Mouse (Mus musculus): ENCODE results near the gene Mtrr. TPM values are rescaled to one million over a fixed set of nuclear protein-coding genes. Genes with fewer than 3 reads are reported as not detected.

Mtrr gene
- polyA plus RNA-seq, 1 experiment = 7.8 TPM

GRCm38 (mm10) chr13:68597199-68597598 lies 15.2 kb upstream of the Mtrr start, which contains the start of gene 1700001L19Rik:
Gene 1700001L19Rik, plus strand, starts transcription at chr13:68597421.
- Histone ChIP-seq H3K4me1 (ENCODE audit: control insufficient read depth, insufficient read depth, low read length) (peaks cover 2% of the 10 kb centered on the region; the same call in 1 of the 2 replicates), H3K4me3 (replicated peaks; ENCODE audit: extremely low read depth, low read depth, low read length) (no peak within 1 kb of the TSS)
- no peak for TF ChIP-seq CTCF (IDR thresholded peaks at IDR 0.05; ENCODE audit: insufficient read depth, low read length)
- no peak for DNase-seq
- 16% methylated on average over 10 of the region's 10 CpGs for WGBS

DNA sequence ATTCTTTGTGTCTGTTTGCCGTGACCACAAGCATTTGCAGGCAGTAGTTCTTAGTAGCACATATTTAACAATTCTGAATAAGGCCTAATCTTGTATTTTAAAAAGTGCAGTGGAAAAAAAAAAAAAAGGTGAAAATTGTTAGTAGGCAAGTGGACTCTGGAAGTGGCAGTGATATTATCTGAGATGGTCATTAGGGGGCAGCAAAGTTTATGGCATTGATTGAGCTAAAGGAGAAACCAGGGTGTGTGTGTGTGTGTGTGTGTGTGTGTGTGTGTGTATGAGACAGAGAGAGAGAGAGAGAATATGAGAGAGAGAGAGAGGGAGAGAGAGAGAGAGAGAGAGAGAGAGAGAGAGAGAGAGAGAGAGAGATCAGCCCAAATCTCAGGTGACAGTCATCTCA lies 11.8 kb upstream of the Mtrr start:
- Histone ChIP-seq H3K4me3 (replicated peaks; ENCODE audit: extremely low read depth, low read depth, low read length) (no peak overlapping the region), H3K4me1 (ENCODE audit: control insufficient read depth, insufficient read depth, low read length) (peaks cover 2% of the 10 kb centered on the region; the same call in 1 of the 2 replicates)
- TF ChIP-seq POLR2A (IDR thresholded peaks at IDR 0.05; ENCODE audit: borderline replicate concordance, extremely low read depth, low read depth, low read length) (no peak), CTCF (IDR thresholded peaks at IDR 0.05; ENCODE audit: insufficient read depth, low read length) (no peak)
- DNase-seq = no peak
- WGBS = 75% methylated on average over 1 of the region's 1 CpGs

GRCm38 (mm10) chr13:68588352-68588751 lies 6.4 kb upstream of the Mtrr start:
- no peak for TF ChIP-seq CTCF (IDR thresholded peaks at IDR 0.05; ENCODE audit: insufficient read depth, low read length)
- TF ChIP-seq POLR2A (IDR thresholded peaks at IDR 0.05; ENCODE audit: borderline replicate concordance, extremely low read depth, low read depth, low read length) = no peak
- Histone ChIP-seq H3K4me1 (ENCODE audit: control insufficient read depth, insufficient read depth, low read length) (no peaks in the 10 kb centered on the region), H3K4me3 (replicated peaks; ENCODE audit: extremely low read depth, low read depth, low read length) (no peak overlapping the region)
- no peak for DNase-seq

DNA sequence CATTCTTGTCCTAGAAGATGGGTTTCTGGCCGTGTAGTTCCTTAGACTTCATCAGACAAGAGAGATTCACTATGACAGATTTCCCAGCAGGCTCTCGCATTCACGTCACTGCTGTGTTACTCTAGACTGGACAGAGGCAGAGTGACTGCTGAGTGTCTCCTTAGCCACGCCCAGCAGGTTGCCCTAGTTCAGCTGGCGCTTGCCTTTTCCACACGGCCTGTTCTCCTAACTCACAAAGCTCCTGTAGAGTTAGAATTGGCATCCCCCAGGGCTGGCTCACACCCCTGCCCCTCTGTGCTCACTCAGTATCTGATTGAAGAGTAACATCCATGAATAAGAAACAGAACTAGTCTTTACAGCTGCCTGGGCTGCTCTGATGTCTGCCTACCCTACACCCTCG lies 3.5 kb upstream of the Mtrr start:
- 83% methylated on average over 7 of the region's 7 CpGs for WGBS
- TF ChIP-seq CTCF (IDR thresholded peaks at IDR 0.05; ENCODE audit: insufficient read depth, low read length) (no peak), POLR2A (IDR thresholded peaks at IDR 0.05; ENCODE audit: borderline replicate concordance, extremely low read depth, low read depth, low read length) (no peak)
- DNase-seq = no peak
- H3K4me1 ChIP-seq (ENCODE audit: control insufficient read depth, insufficient read depth, low read length) = no peaks in the 10 kb centered on the region
- no peak overlapping the region for H3K4me3 ChIP-seq (replicated peaks; ENCODE audit: extremely low read depth, low read depth, low read length)

- TF ChIP-seq POLR2A (IDR thresholded peaks at IDR 0.05; ENCODE audit: borderline replicate concordance, extremely low read depth, low read depth, low read length) (no peak), CTCF (IDR thresholded peaks at IDR 0.05; ENCODE audit: insufficient read depth, low read length) (no peak)
- Histone ChIP-seq H3K4me3 (replicated peaks; ENCODE audit: extremely low read depth, low read depth, low read length) (no peak overlapping the region), H3K4me1 (ENCODE audit: control insufficient read depth, insufficient read depth, low read length) (no peaks in the 10 kb centered on the region)
- WGBS = 88% methylated on average over 11 of the region's 11 CpGs
- DNase-seq = no peak
Observed at GRCm38 (mm10) chr13:68583961-68584360, 2.0 kb upstream of the Mtrr start.

DNA sequence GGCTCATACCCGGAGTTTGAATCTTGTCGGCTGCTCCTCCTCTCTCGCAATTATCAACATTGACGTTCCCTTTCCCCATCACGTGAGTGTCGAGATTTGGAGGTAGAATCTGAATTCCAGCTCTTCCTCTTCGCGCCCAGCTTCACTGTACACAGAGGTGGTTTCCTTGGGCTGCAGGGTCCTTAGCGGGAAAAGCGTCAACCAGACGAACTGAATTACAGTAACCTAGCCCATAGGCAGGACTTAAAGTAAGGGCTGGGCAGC lies 500 bp upstream of the Mtrr start:
- TF ChIP-seq POLR2A (IDR thresholded peaks at IDR 0.05; ENCODE audit: borderline replicate concordance, extremely low read depth, low read depth, low read length) (no peak), CTCF (IDR thresholded peaks at IDR 0.05; ENCODE audit: insufficient read depth, low read length) (no peak)
- no peaks in the 10 kb centered on the region for H3K4me1 ChIP-seq (ENCODE audit: control insufficient read depth, insufficient read depth, low read length)
- DNase-seq = no peak
- under 1% methylated on average over 11 of the region's 11 CpGs for WGBS
- peak overlapping the region; percentile 90 for H3K4me3 ChIP-seq (replicated peaks; ENCODE audit: extremely low read depth, low read depth, low read length)

GRCm38 (mm10) chr13:68581086-68581740 lies 736 bp downstream of the Mtrr start:
- WGBS = 19% methylated on average over 14 of the region's 14 CpGs
- DNase-seq = no peak
- no peak for TF ChIP-seq POLR2A (IDR thresholded peaks at IDR 0.05; ENCODE audit: borderline replicate concordance, extremely low read depth, low read depth, low read length)
- no peak for TF ChIP-seq CTCF (IDR thresholded peaks at IDR 0.05; ENCODE audit: insufficient read depth, low read length)
- peak overlapping the region; percentile 90 for H3K4me3 ChIP-seq (replicated peaks; ENCODE audit: extremely low read depth, low read depth, low read length)
- no peaks in the 10 kb centered on the region for H3K4me1 ChIP-seq (ENCODE audit: control insufficient read depth, insufficient read depth, low read length)

DNA sequence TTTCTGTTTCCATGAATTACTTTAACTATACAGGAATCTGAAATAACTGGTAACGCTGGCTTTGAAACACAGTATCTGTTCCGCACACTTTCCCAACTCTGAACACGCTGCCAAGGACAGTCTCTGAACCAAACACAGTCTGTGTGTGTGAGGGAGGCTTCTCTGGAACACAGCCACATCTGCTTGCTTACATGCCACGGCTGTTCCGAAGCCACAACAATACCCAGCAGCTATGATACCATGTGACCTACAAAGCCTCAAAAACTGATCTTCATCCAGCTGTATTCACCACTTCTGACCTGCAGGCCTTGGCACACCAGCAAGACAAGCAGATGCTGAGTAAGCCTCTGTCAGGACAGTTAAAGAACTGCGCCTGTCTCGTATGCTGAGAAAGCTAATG lies 4.0 kb downstream of the Mtrr start:
- TF ChIP-seq CTCF (IDR thresholded peaks at IDR 0.05; ENCODE audit: insufficient read depth, low read length) = no peak
- TF ChIP-seq POLR2A (IDR thresholded peaks at IDR 0.05; ENCODE audit: borderline replicate concordance, extremely low read depth, low read depth, low read length) = no peak
- H3K4me1 ChIP-seq (ENCODE audit: control insufficient read depth, insufficient read depth, low read length) = no peaks in the 10 kb centered on the region
- WGBS = 68% methylated on average over 7 of the region's 7 CpGs
- DNase-seq = no peak
- H3K4me3 ChIP-seq (replicated peaks; ENCODE audit: extremely low read depth, low read depth, low read length) = no peak overlapping the region

GRCm38 (mm10) chr13:68574398-68574797 lies 7.6 kb downstream of the Mtrr start:
- Histone ChIP-seq H3K4me3 (replicated peaks; ENCODE audit: extremely low read depth, low read depth, low read length) (no peak overlapping the region), H3K4me1 (ENCODE audit: control insufficient read depth, insufficient read depth, low read length) (no peaks in the 10 kb centered on the region; the same call in 1 of the 2 replicates)
- DNase-seq = no peak
- TF ChIP-seq CTCF (IDR thresholded peaks at IDR 0.05; ENCODE audit: insufficient read depth, low read length) = no peak
- TF ChIP-seq POLR2A (IDR thresholded peaks at IDR 0.05; ENCODE audit: borderline replicate concordance, extremely low read depth, low read depth, low read length) = no peak
- 74% methylated on average over 4 of the region's 4 CpGs for WGBS

- WGBS = 65% methylated on average over 10 of the region's 10 CpGs
- Histone ChIP-seq H3K4me3 (replicated peaks; ENCODE audit: extremely low read depth, low read depth, low read length) (no peak overlapping the region), H3K4me1 (ENCODE audit: control insufficient read depth, insufficient read depth, low read length) (no peaks in the 10 kb centered on the region; the same call in 1 of the 2 replicates)
- no peak for DNase-seq
- TF ChIP-seq POLR2A (IDR thresholded peaks at IDR 0.05; ENCODE audit: borderline replicate concordance, extremely low read depth, low read depth, low read length) = no peak
- no peak for TF ChIP-seq CTCF (IDR thresholded peaks at IDR 0.05; ENCODE audit: insufficient read depth, low read length)
Observed at GRCm38 (mm10) chr13:68572966-68573913, 8.7 kb downstream of the Mtrr start.
